Mouse (Mus musculus) small intestine, adult 2 months (tissue): ENCODE measurements around the gene Intu.

Experiments used
- CTCF ChIP-seq: fragments of 200-500 bp; IDR thresholded peaks from 2 replicates; pipeline ENCODE4 v1.5.1; 2012; ENCODE audit warnings: low read depth, mild to moderate bottlenecking, control low read depth, inconsistent platforms, low read length, moderate library complexity, mixed read lengths; ENCODE audit not compliant: insufficient replicate concordance, insufficient read length; ENCODE audit errors: extremely low read depth
- POLR2A ChIP-seq: fragments of 200-500 bp; IDR thresholded peaks from 2 replicates; pipeline ENCODE4 v1.6.1; 2012; ENCODE audit warnings: low read depth, mild to moderate bottlenecking, control low read depth, inconsistent platforms, low read length, moderate library complexity

DNA sequence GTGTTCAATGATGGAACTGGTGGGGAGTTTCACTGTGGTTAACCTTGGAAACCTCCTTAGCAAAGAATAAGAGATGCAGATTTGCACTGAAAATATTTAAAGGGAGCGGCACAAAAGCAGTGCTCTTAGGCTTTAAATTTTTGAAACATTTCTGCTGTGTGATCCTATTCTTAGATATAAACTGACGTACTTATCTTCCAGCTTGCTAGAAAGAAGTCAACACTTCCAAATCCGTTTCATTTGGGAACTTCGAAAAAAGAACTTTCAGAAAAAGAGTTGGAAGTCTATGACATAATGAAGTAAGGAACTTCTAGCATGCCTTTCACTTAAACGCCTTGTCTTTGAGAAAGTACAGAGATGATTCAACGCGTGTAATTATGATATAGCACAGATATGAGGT, 162.9 kb downstream of the Intu start:
- TF ChIP-seq POLR2A (no peak), CTCF (no peak)
